Mouse (Mus musculus) left cerebral cortex, adult 6 months (tissue): ENCODE measurements around the gene Tmprss13. TPM values are rescaled to one million over a fixed set of nuclear protein-coding genes. Genes with fewer than 3 reads are reported as not detected.

Experiments
- long read RNA-seq, 2 experiments: library from polyadenylated mRNA; unstranded; transcript quantifications; one replicate each; pipeline ENCODE4 v2.0.0; 2019 to 2020
- polyA plus RNA-seq: library from polyadenylated mRNA; unstranded; fragments of <200 nt; fragmentation: Nextera tagmentation; gene quantifications from 2 replicates; pipeline ENCODE4 v1.2.3, GENCODE M21; 2021

Gene Tmprss13
- polyA plus RNA-seq, result not detected in 2 replicates
- long read RNA-seq, experiment 1, result 0 reads
- long read RNA-seq, experiment 2, result 0 reads

GRCm38 (mm10) chr9:45318855-45319254 lies at the start of gene Tmprss13:
TSS of gene Tmprss13 (plus strand) at chr9:45319100.

GRCm38 (mm10) chr9:45370117-45370561 lies 51.2 kb downstream of the Tmprss13 start, which contains the start of gene Fxyd6:
TSS of gene Fxyd6 (plus strand) at chr9:45370185.

Other genes starting within 250 kb of the Tmprss13 start
- 0.54 and 1.0 TPM in 2 replicates for gene Jaml, start 239.9 kb upstream of the Tmprss13 start, polyA plus RNA-seq
- 258 and 466 TPM in 2 replicates for gene Scn2b, start 201.3 kb upstream of the Tmprss13 start, polyA plus RNA-seq
- 24.4 and 33.1 TPM in 2 replicates for gene Scn4b, start 180.7 kb upstream of the Tmprss13 start, polyA plus RNA-seq
- 1.3 and 1.4 TPM in 2 replicates for gene BC049352, start 137.1 kb upstream of the Tmprss13 start, polyA plus RNA-seq
- gene Tmprss4, start 115.0 kb upstream of the Tmprss13 start, polyA plus RNA-seq, result 0.10 TPM in 1 of 2 replicates, not detected in the other
- 2.0 and 2.4 TPM in 2 replicates for gene Il10ra, start 50.0 kb upstream of the Tmprss13 start, polyA plus RNA-seq
- 138 and 147 TPM in 2 replicates for gene Fxyd6, start 51.1 kb downstream of the Tmprss13 start, polyA plus RNA-seq
- gene Fxyd2, start 80.6 kb downstream of the Tmprss13 start, polyA plus RNA-seq, result 17.4 and 18.2 TPM in 2 replicates
- 5.8 and 6.6 TPM in 2 replicates for gene Dscaml1, start 107.5 kb downstream of the Tmprss13 start, polyA plus RNA-seq